Mouse (Mus musculus) liver, adult 2 months (tissue): ENCODE results near the gene Ccdc9b. TPM values are rescaled to one million over a fixed set of nuclear protein-coding genes. Genes with fewer than 3 reads are reported as not detected.

Experiments used
- DNase-seq: peaks from one replicate; pipeline ENCODE4 v3.0.0-alpha.2; 2011; ENCODE audit warnings: low read depth, low spot score; ENCODE audit errors: extremely low read depth
- H3K27ac ChIP-seq: fragments of 200-500 bp; replicated peaks from 2 replicates; pipeline ENCODE4 v1.5.1; 2012; ENCODE audit warnings: low read depth, mild to moderate bottlenecking, control low read depth, inconsistent platforms, low read length; ENCODE audit not compliant: insufficient read depth
- H3K27me3 ChIP-seq: fragments of 200-500 bp; 2 replicates; pipeline ENCODE4 v1.6.1; 2012; ENCODE audit warnings: mild to moderate bottlenecking, moderate library complexity, low read length, inconsistent platforms; ENCODE audit not compliant: control insufficient read depth, insufficient read depth
- H3K36me3 ChIP-seq: fragments of 200-500 bp; 2 replicates; pipeline ENCODE4 v1.6.1; 2012; ENCODE audit warnings: low read length, inconsistent platforms; ENCODE audit not compliant: control insufficient read depth, insufficient read depth
- H3K4me1 ChIP-seq: fragments of 200-500 bp; 2 replicates; pipeline ENCODE4 v1.6.1; 2011; ENCODE audit warnings: low read length; ENCODE audit not compliant: control insufficient read depth, insufficient read depth
- H3K4me3 ChIP-seq: fragments of 200-500 bp; 2 replicates; pipeline ENCODE4 v1.5.1; 2011; ENCODE audit warnings: low read depth, mild to moderate bottlenecking, control low read depth, low read length, moderate library complexity; ENCODE audit not compliant: insufficient read depth
- H3K79me2 ChIP-seq: fragments of 200-500 bp; 2 replicates; pipeline ENCODE4 v1.6.1; 2012; ENCODE audit warnings: inconsistent platforms, mild to moderate bottlenecking, low read length, moderate library complexity; ENCODE audit not compliant: control insufficient read depth, insufficient read depth
- H3K9ac ChIP-seq: fragments of 200-500 bp; 2 replicates; pipeline ENCODE4 v1.6.1; 2012; ENCODE audit warnings: low read depth, mild to moderate bottlenecking, control low read depth, inconsistent platforms, low read length
- CTCF ChIP-seq: fragments of 200-500 bp; IDR thresholded peaks from 2 replicates; pipeline ENCODE4 v1.5.1; 2011; ENCODE audit warnings: low read depth, low read length, control low read depth
- POLR2A ChIP-seq: fragments of 200-500 bp; IDR thresholded peaks from 2 replicates; pipeline ENCODE4 v1.6.1; 2011; ENCODE audit warnings: low read length, control low read depth; ENCODE audit not compliant: insufficient read depth; ENCODE audit errors: extremely low read depth
- WGBS: fragments of 180-500 bp; shearing (Covaris S2); methylation state at CpG from one replicate; pipeline ENCODE4 v1.1.7; 2018; 5-methylcytosine and 5-hydroxymethylcytosine counted together
- polyA plus RNA-seq: library from polyadenylated mRNA; depleted of rRNA; stranded (reverse); fragments of >200 nt; gene quantifications from 2 replicates; pipeline ENCODE4 v1.2.3, GENCODE M21; 2012
- total RNA-seq: library from RNA; depleted of rRNA; stranded (reverse); fragments of >200 nt; gene quantifications from 2 replicates; pipeline ENCODE4 v1.2.3, GENCODE M21; 2014

Gene Ccdc9b
- total and polyA plus RNA-seq, 2 experiments: 0.94 to 1.9 TPM

DNA sequence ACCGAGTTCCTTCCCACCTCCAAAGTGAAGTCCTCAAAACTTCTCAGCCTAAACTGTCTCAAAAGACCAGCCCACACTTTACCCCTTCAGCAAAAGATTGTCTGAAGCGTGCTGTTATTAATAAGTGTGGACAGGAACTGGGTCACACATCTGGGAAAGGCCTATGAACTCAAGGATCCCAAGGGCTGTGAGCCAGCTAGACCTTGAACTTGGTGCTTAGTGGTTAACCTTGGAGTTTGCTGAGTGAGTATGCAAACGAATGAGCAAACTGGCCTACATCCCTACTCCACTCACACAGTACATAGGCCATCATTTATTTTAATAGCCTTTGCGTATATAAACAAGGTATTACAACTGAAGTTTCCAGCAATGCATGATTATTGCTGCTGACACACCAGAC, 37.0 kb downstream of the Ccdc9b start:
- DNase-seq: peak; percentile 85
- Histone ChIP-seq H3K4me3 (no peak overlapping the region), H3K27me3 (no peaks in the 10 kb centered on the region), H3K27ac (no peak overlapping the region), H3K79me2 (no peaks in the 10 kb centered on the region), H3K36me3 (no peaks in the 10 kb centered on the region), H3K9ac (no peak overlapping the region), H3K4me1 (no peaks in the 10 kb centered on the region)
- TF ChIP-seq POLR2A: no peak
- no peak for TF ChIP-seq CTCF
- 42% methylated on average over 4 of the region's 4 CpGs for WGBS

- WGBS: 79% methylated on average over 15 of the region's 15 CpGs
- no peak for TF ChIP-seq CTCF
- TF ChIP-seq POLR2A: no peak
- Histone ChIP-seq H3K27me3 (no peaks in the 10 kb centered on the region), H3K4me3 (no peak overlapping the region), H3K79me2 (no peaks in the 10 kb centered on the region), H3K4me1 (no peaks in the 10 kb centered on the region), H3K27ac (no peak overlapping the region), H3K36me3 (no peaks in the 10 kb centered on the region), H3K9ac (no peak overlapping the region)
- DNase-seq: no peak
Observed at GRCm38 (mm10) chr2:118723693-118724486, 38.6 kb downstream of the Ccdc9b start.

- no peak overlapping the region for H3K4me3 ChIP-seq
- no peak for DNase-seq
- no peaks in the 10 kb centered on the region for H3K79me2 ChIP-seq
- TF ChIP-seq POLR2A (no peak), CTCF (no peak)
- WGBS: 83% methylated on average over 5 of the region's 5 CpGs
- no peak overlapping the region for H3K27ac ChIP-seq
- no peaks in the 10 kb centered on the region for H3K36me3 ChIP-seq
- no peaks in the 10 kb centered on the region for H3K27me3 ChIP-seq
- no peaks in the 10 kb centered on the region for H3K4me1 ChIP-seq
- no peak overlapping the region for H3K9ac ChIP-seq
Observed at GRCm38 (mm10) chr2:118716677-118717076, 45.8 kb downstream of the Ccdc9b start.

DNA sequence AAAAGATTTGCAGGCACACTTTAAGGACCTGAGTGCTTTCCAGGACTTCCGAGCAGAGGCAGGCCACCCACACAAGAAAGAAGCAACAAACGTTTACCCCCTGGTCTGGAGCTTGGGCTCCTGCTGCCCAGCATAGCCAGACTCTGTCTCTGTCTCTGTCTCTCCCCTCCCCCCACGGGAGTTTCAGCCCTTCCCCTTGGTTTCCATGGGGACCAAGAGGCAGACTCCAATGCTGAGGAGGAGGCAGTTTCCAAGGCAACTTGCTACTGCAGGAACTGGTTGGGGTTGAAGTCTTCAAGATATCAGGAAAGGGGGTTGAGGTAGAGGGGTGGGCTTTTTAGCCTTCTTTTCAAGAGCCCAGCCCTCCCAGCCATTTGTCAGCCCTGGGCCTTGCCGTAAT, 48.2 kb downstream of the Ccdc9b start:
- no peaks in the 10 kb centered on the region for H3K79me2 ChIP-seq
- H3K4me3 ChIP-seq: no peak overlapping the region
- peaks cover 7% of the 10 kb centered on the region; the same call in 1 of the 2 replicates for H3K4me1 ChIP-seq
- no peak for DNase-seq
- H3K9ac ChIP-seq: no peak overlapping the region
- H3K27me3 ChIP-seq: peaks cover 7% of the 10 kb centered on the region; the same call in 1 of the 2 replicates
- 60% methylated on average over 4 of the region's 4 CpGs for WGBS
- TF ChIP-seq POLR2A: no peak
- no peak for TF ChIP-seq CTCF
- H3K36me3 ChIP-seq: no peaks in the 10 kb centered on the region
- no peak overlapping the region for H3K27ac ChIP-seq

DNA sequence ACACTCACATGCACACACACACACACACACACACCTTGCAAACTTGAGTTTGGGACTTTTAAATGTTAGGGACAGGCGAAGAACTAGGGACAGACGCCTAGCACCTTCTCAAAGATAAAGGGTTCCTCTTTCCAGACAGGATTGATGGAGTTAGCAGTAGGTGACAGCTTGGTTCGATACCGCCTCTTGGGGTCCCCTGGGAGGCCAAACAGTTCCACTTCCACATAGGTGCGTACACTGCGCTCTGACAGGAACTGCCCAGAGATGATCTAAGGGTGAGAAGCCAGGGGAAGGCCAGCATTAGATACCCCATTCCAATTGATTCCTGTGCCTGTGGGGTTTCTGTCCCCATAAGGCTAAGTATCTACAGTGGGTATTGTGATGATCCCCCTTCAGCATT, 48.8 kb downstream of the Ccdc9b start:
- Histone ChIP-seq H3K27ac (no peak overlapping the region), H3K9ac (no peak overlapping the region), H3K27me3 (peaks cover 7% of the 10 kb centered on the region; the same call in 1 of the 2 replicates), H3K4me3 (no peak overlapping the region), H3K79me2 (no peaks in the 10 kb centered on the region), H3K4me1 (peaks cover 7% of the 10 kb centered on the region; the same call in 1 of the 2 replicates), H3K36me3 (no peaks in the 10 kb centered on the region)
- WGBS: 90% methylated on average over 6 of the region's 6 CpGs
- TF ChIP-seq POLR2A (no peak), CTCF (no peak)
- DNase-seq: no peak

- Histone ChIP-seq H3K36me3 (no peaks in the 10 kb centered on the region), H3K4me1 (peaks cover 7% of the 10 kb centered on the region; the same call in 1 of the 2 replicates), H3K79me2 (no peaks in the 10 kb centered on the region), H3K27me3 (peaks cover 7% of the 10 kb centered on the region; the same call in 1 of the 2 replicates), H3K4me3 (peak overlapping the region; percentile 29; the same call in 1 of the 2 replicates), H3K27ac (no peak overlapping the region), H3K9ac (no peak overlapping the region)
- no peak for DNase-seq
- no peak for TF ChIP-seq CTCF
- no peak for TF ChIP-seq POLR2A
- 4% methylated on average over 36 of the region's 36 CpGs for WGBS
Observed at GRCm38 (mm10) chr2:118711038-118711494, 51.4 kb downstream of the Ccdc9b start.
